Mouse (Mus musculus) fibroblast of lung, adult 2 months (primary cell): Measurements from ENCODE around the gene Tmem54.

Source experiments
- DNase-seq: peaks from one replicate; pipeline ENCODE4 v3.0.0-alpha.2; 2011; ENCODE audit warnings: low read depth

Gene Tmem54

GRCm38 (mm10) chr4:129151276-129151811 is 46.0 kb downstream of the Tmem54 start:
- DNase-seq, result no peak

- no peak for DNase-seq
Observed at GRCm38 (mm10) chr4:129157541-129157940, 52.2 kb downstream of the Tmem54 start.

- no peak for DNase-seq
Observed at GRCm38 (mm10) chr4:129158549-129158948, 53.2 kb downstream of the Tmem54 start.

GRCm38 (mm10) chr4:129161076-129161475 is 55.7 kb downstream of the Tmem54 start:
- DNase-seq, result no peak
